Mouse (Mus musculus) left cerebral cortex, postnatal 14 days (tissue): ENCODE data around the gene Rhox4g. TPM values are rescaled to one million over a fixed set of nuclear protein-coding genes. Genes with fewer than 3 reads are reported as not detected.
"Not testable (repeated sequence)": the region's sequence is repeated elsewhere in the genome, so short reads cannot be mapped to it uniquely, and the experiment has no call there.

Source experiments
- DNase-seq, 2 experiments: peaks; one replicate each; pipeline ENCODE4 v3.0.0; 2021 to 2022; ENCODE audit warnings: low spot score in 2 of 2, mixed read lengths in 1 of 2
- intact Hi-C: fragments of 180-260 bp; cut with DNase I; formaldehyde crosslinking; loops from one replicate; pipeline ENCODE4 v1.15.1; 2025
- long read RNA-seq, 2 experiments: library from polyadenylated mRNA; stranded (forward); transcript quantifications; one replicate each; pipeline ENCODE4 v2.0.0; 2021
- total RNA-seq, 2 experiments: library from RNA; stranded (reverse); gene quantifications; 2 replicates each; pipeline ENCODE4 v1.2.3; 2021

Gene Rhox4g
- total RNA-seq = not detected
- long read RNA-seq, experiment 1 = 0 reads
- long read RNA-seq, experiment 2 = 0 reads

- not testable (repeated sequence) for DNase-seq
Observed at GRCm38 (mm10) chrX:37651227-37651626, at the start of gene Rhox4g. Rhox4g (minus strand) TSS chrX:37651327.

GRCm38 (mm10) chrX:37692261-37692660 lies 41.1 kb upstream of the Rhox4g start:
- intact Hi-C loops = no loop called here
- no peak for DNase-seq

More at GRCm38 (mm10) chrX:37651227-37651626, at the start of gene Rhox4g:
- intact Hi-C loops = not testable (repeated sequence)

GRCm38 (mm10) chrX:37683031-37683715 lies 32.0 kb upstream of the Rhox4g start:
- intact Hi-C loops = no loop called here
- no peak for DNase-seq

- intact Hi-C loops, DNase-seq: not testable (repeated sequence)
Observed at GRCm38 (mm10) chrX:37673177-37673576, 22.1 kb upstream of the Rhox4g start, which contains the start of gene Rhox2h. Rhox2h (minus strand) TSS chrX:37673277.

- intact Hi-C loops, DNase-seq: not testable (repeated sequence)
Observed at GRCm38 (mm10) chrX:37668664-37669063, 17.5 kb upstream of the Rhox4g start, which contains the start of gene Rhox3h. Rhox3h (minus strand) TSS chrX:37668764.

GRCm38 (mm10) chrX:37643370-37643769 lies 7.8 kb downstream of the Rhox4g start, which contains the start of gene Rhox2g:
Rhox2g (minus strand) TSS chrX:37643470.
- DNase-seq, intact Hi-C loops: not testable (repeated sequence)

- intact Hi-C loops, DNase-seq: not testable (repeated sequence)
Observed at GRCm38 (mm10) chrX:37628512-37628911, 22.6 kb downstream of the Rhox4g start, which contains the start of gene Rhox3g. Rhox3g (minus strand) TSS chrX:37628612.

- intact Hi-C loops, DNase-seq: not testable (repeated sequence)
Observed at GRCm38 (mm10) chrX:37607604-37608003, 43.5 kb downstream of the Rhox4g start, which contains the start of gene Rhox4f. Rhox4f (minus strand) TSS chrX:37607704.

Other genes starting within 250 kb of the Rhox4g start
- not detected for gene Rhox2b, start 239.3 kb downstream of the Rhox4g start, total RNA-seq
- not detected for gene Rhox4b, start 218.8 kb downstream of the Rhox4g start, total RNA-seq
- gene Rhox2c, start 197.6 kb downstream of the Rhox4g start, total RNA-seq = not detected
- not detected for gene Rhox3c, start 192.7 kb downstream of the Rhox4g start, total RNA-seq
- not detected for gene Rhox4c, start 171.0 kb downstream of the Rhox4g start, total RNA-seq
- gene Rhox2d, start 157.9 kb downstream of the Rhox4g start, total RNA-seq = not detected
- gene Rhox4d, start 137.0 kb downstream of the Rhox4g start, total RNA-seq = not detected
- gene Rhox2e, start 120.9 kb downstream of the Rhox4g start, total RNA-seq = not detected
- gene Rhox3e, start 109.3 kb downstream of the Rhox4g start, total RNA-seq = not detected
- gene Rhox4e, start 93.9 kb downstream of the Rhox4g start, total RNA-seq = not detected
- not detected for gene Rhox2f, start 79.9 kb downstream of the Rhox4g start, total RNA-seq
- not detected for gene Rhox3f, start 70.3 kb downstream of the Rhox4g start, total RNA-seq
- gene Rhox4f, start 43.6 kb downstream of the Rhox4g start, total RNA-seq = not detected
- not detected for gene Rhox3g, start 22.7 kb downstream of the Rhox4g start, total RNA-seq
- not detected for gene Rhox2g, start 7.9 kb downstream of the Rhox4g start, total RNA-seq
- gene Rhox3h, start 17.4 kb upstream of the Rhox4g start, total RNA-seq = not detected
- gene Rhox2h, start 21.9 kb upstream of the Rhox4g start, total RNA-seq = not detected
- gene Rhox5, start 153.5 kb upstream of the Rhox4g start, total RNA-seq = not detected
- not detected for gene Rhox6, start 175.6 kb upstream of the Rhox4g start, total RNA-seq
- gene Rhox7a, start 180.4 kb upstream of the Rhox4g start, total RNA-seq = not detected
- gene Rhox8, start 227.6 kb upstream of the Rhox4g start, total RNA-seq = not detected
- gene Rhox7b, start 245.9 kb upstream of the Rhox4g start, total RNA-seq = not detected